Mouse (Mus musculus) layer of hippocampus, adult 2 months (tissue): ENCODE data around the gene C1qbp. TPM values are rescaled to one million over a fixed set of nuclear protein-coding genes. Genes with fewer than 3 reads are reported as not detected.

Source experiments
- DNase-seq, 2 experiments: peaks; one replicate each; pipeline ENCODE4 v3.0.0; 2022; ENCODE audit warnings: low spot score in 2 of 2
- H3K27ac ChIP-seq: fragments of 200-600 bp; 2 replicates; pipeline ENCODE4 v1.8.1; 2022
- H3K4me3 ChIP-seq: fragments of 200-600 bp; 2 replicates; pipeline ENCODE4 v1.8.1; 2022; ENCODE audit warnings: mild to moderate bottlenecking
- CTCF ChIP-seq: fragments of 200-600 bp; conservative IDR thresholded peaks from 2 replicates; pipeline ENCODE4 v1.8.1; 2022; ENCODE audit warnings: antibody characterized with exemption, mild to moderate bottlenecking, moderate library complexity
- total RNA-seq, 2 experiments: library from RNA; stranded (reverse); gene quantifications; 2 replicates each; pipeline ENCODE4 v1.2.3; 2021

C1qbp gene
- total RNA-seq, 2 experiments from 2014 or later, result 97.1 to 99.5 TPM

DNA sequence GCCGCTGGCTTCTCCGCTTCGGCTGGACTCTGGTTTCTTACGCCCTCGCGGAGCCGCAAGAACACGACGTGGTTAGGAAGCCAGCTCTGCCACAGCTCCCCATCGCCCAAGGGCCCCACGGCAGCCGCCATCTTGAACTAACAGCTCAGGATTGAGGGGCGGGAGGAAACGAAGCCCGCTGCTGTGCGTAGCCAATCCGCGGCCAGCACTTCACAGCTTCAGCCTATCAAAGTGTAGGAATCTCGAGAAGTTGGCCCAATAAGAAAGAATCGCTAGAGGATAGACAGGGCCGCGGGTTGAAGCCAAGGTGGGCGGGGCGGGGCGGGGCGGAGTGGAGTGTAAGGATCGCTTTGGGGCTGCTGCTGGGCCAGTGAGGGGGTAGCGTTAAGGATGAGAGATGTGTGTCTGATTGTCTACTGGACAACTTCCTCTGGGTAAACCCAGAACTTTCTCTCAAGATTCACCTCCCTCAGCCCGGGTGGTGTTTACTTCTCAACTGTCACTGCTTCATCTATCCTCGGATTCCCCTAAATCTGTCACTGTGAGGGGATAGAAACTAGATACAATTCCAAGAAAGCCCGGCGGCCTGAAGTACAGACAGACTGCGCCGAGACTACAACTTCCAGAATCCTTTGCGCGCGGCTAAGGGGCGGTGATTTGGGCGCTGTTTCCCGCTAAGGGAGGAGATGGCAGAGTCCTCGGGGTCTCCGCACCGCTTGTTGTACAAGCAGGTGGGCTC is 12.8 kb downstream of the C1qbp start, which contains the start of the genes Nup88 and Rpain:
Gene Nup88 (minus strand): TSS at position 153 of the 739 bp plus-strand sequence.
Gene Rpain (plus strand): TSS at position 393 of the 739 bp plus-strand sequence.
- Histone ChIP-seq H3K27ac (peak within 1 kb of the TSS; percentile 98), H3K4me3 (peak within 1 kb of the TSS; percentile 91)
- peak; percentile 92 to 95 for DNase-seq
- TF ChIP-seq CTCF, result no peak

DNA sequence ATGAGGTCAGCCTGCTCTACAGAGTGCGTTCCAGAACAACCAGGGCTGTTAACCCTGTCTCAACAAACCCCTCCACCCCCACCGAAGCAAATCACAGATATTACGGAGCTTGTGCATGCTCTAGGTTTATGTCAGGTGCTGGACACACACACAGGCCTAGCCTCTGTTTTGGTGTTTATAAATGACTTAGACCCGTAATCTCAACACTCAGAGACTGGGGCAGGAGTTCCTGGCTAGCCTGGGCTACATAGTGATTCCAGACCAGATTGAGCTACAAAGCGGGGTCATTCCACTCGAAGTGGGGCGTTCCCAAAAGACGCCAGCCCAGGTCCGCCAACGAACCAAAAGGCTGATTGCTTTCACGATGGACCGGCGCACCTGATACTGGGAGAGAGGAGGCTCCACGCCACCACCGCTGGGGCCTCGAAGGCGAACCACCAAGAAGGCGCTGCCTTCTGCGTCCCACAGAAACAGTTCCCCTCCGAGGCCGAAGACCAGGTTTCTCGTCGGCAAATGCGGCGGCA is 13.5 kb downstream of the C1qbp start:
- peak overlapping the region; percentile 98 for H3K27ac ChIP-seq
- no peak for TF ChIP-seq CTCF
- peak in 1 of 2 experiments; percentile 27 for DNase-seq
- H3K4me3 ChIP-seq, result peak overlapping the region; percentile 91

DNA sequence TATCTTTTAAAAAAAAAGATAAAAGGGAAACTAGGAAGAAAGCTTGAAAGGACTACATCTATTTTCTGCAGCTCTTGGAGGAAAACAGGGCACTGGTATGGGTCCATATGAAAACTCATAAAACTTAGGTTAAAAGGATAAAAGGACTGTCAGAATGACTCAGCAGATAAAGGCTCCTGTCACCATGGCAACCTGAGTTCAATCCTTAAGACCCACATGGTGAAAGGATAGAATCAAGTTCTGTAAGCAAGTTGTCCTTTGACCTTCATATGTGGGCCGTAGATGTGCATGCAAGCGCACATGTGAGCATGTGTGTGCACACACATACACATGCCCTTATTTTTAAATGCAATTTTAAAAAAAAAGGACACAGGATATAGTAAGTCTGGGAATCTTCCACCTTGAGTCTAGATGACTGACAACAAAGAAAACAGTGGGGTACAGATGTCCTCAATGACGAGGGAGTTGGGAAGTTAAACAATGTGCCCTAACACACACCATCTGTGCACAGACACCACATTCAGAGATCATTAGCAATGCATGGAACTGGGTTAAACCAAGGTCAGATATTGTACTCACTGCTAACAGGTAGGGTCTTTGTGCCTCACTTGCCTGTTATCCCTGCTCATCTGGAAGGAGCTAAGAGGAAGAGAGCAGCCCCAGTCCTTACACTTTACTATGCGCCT is 18.5 kb downstream of the C1qbp start:
- TF ChIP-seq CTCF, result no peak
- H3K27ac ChIP-seq, result peak overlapping the region; percentile 40; the same call in 1 of the 2 replicates
- H3K4me3 ChIP-seq, result no peak overlapping the region
- DNase-seq, result no peak

DNA sequence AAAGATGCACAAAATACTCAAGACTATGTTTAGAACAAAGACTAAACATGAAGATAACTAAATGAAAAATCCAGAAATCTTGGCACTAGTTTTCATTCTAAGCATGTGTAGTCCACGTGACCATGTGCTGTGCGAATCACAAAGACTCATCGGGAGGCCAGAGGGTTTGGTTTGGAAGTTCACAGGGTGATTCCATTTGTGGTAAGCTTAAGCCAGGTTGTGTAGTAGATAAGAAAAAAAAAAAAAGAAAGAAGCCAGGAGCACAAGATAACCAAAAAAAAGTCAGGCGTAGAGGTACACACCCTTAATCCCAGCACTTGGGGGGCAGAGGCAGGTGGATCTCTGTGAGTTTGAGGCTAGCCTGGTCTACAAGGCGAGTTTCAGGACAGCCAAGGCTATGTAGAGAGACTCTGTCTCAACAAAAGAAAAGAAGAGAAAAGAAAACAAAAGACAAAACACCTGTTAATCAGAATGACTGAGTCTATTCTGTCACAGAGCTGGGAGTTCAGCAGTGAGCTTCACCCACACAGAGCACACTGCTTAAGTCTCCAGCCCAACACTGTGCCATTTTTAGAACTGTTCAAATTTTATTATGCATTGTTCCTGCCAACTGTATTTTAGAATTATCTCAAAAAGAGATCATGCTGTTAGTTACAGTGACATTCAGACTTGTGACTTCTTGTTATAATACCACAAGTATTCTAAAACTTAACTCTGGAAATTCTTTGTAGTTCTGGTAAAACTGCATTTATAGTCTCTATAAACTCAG is 21.9 kb downstream of the C1qbp start:
- Histone ChIP-seq H3K4me3 (no peak overlapping the region), H3K27ac (peak overlapping the region; percentile 54; the same call in 1 of the 2 replicates)
- no peak for DNase-seq
- no peak for TF ChIP-seq CTCF

DNA sequence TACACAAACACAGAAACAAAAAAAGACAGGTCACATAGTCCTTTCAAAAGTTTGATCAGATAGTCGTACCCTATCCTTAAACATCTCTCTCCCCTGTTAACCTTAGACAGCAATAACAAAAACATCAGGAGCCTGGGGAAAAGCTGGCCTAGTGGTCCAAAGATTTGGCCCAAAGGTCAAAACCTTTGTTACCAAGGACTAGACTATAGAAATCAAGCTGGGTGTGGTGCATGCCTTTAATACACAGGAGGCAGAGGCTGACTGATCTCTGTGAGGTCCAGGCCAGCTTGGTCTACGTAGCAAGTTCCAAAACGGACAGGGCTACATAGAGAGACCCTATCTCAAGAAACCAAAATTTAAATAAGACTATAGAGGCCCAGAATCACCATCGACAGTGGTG is 28.1 kb downstream of the C1qbp start:
- Histone ChIP-seq H3K4me3 (no peak overlapping the region), H3K27ac (no peak overlapping the region)
- TF ChIP-seq CTCF, result no peak
- DNase-seq, result no peak

DNA sequence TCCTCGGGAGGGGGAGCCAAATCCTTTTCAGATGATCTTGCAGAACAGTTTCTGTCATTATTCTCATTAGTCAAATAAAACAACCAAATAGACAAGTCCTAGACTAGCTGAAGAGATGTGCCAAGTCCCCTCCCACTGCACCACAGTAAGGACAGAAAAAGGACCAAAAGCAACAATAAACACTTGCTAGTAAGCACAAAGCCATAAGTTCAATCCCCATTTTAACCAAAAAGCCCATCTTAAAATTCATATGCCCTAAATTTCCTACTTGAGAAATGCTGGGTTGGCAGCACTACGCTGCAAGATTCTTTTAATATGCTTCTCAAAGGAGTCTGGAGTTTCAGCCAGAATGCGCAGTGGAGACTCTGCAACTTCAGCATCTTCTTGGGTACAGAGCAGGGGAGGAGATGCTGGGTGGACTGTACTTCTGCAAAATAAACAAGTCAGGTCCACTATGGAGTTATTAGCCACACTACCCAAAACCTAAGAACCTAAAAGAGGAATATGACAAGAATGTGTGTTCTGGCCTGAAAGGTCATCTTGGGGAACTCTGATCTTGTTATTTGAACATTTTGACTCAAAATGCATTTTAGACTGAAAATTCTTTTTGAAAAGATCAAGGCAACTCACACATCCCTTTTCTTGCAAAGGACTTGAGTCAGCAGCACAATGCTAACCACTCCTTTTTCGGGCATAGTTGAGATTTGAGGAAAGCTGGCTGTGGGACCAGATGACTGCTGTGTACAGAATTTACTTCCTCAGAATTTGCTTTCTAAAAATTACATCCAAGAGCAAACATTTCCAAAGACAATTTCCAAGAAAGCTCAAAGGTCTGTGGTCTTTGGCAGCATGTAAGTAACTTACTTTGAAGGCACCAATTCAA is 37.6 kb downstream of the C1qbp start:
- TF ChIP-seq CTCF, result no peak
- no peak for DNase-seq
- Histone ChIP-seq H3K4me3 (no peak overlapping the region), H3K27ac (peak overlapping the region; percentile 28)

DNA sequence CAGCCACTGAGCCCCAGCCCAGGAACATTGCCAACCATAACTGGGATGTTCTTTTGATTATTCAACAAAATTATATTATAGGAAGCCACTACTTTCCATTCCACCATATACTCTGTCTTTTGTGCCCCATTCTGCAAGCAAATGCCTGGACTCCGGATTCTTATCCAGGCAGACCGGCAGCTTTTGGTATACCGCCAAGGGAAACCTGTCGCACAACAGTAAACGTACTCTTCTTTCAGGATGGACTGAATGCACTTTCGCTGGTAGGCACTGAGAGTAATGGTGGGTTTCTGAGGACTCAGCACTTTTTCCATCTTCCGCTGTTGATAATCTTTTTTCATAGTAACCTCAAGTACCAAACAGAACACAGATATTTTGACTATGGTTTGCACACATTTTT is 39.2 kb downstream of the C1qbp start:
- no peak overlapping the region for H3K27ac ChIP-seq
- no peak overlapping the region for H3K4me3 ChIP-seq
- TF ChIP-seq CTCF, result no peak
- DNase-seq, result no peak

DNA sequence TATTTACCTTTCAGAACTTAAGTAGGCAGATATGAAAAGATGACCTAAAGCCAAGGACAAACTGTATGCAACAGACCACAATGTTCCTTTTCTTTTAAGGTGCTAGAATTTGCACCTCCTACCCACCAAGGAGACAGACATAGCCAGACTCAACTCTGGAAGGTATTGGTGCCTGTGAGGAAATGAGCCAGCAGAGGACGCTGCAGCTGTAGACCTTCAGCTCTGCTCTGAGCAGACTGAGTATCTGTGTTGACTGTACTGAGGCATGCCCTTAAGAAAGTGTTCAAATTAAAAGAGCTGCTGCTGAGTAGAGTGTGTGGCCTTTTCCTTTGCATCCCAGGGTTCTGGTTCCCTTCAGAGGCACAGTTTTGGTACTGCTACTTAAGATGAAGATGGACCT is 40.2 kb downstream of the C1qbp start:
- DNase-seq, result no peak
- H3K27ac ChIP-seq, result no peak overlapping the region
- peak; percentile 46 for TF ChIP-seq CTCF
- H3K4me3 ChIP-seq, result no peak overlapping the region

DNA sequence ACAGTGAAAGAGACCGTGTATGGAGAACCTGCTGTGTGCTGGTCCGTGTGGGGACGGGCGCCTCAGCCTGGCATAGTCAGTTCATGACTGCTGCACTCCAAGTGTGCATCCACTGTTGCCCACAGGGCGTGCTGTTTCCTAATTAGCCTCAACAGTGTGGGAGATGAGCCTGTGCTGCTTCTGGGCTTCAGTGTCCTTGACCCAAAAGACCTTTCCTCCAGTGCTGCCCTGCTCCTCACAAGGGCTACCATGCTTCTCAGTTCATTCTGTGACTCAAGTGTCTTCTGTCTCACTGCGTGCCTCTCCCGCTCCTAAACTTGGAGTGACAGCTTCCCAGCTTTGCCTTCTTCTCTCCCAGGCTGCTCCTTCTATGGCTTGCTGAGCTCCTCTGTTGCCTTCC is 47.5 kb downstream of the C1qbp start:
- DNase-seq, result no peak
- Histone ChIP-seq H3K27ac (no peak overlapping the region), H3K4me3 (no peak overlapping the region)
- peak; percentile 45 for TF ChIP-seq CTCF

DNA sequence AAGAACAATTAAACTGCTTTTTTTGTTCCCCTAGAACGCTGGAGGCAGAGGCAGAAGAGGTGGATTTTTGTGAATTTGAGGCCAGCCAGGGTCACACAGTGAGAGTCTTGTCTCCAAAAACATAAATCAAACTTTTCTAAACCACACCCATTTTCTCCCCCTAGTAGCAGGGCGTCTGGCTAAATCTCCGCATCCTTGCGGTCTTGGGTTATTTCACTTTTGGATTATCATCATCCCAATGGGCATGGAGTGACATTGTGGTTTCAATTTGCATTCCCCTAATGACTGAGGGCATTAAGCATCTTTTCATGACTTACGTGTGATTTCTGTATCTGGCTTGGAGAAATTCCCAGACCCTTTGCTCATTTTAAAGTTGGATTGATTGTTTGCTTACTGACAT is 51.4 kb downstream of the C1qbp start:
- H3K27ac ChIP-seq, result no peak overlapping the region
- TF ChIP-seq CTCF, result no peak
- no peak for DNase-seq
- H3K4me3 ChIP-seq, result no peak overlapping the region

Other genes with a start within 250 kb of the C1qbp start
- 10 to 100 TPM; 23.8 TPM for gene Zfp3, start 218.8 kb downstream of the C1qbp start, total RNA-seq
- gene Scimp, start 170.4 kb downstream of the C1qbp start, total RNA-seq, result not detected
- gene Rabep1, start 138.2 kb downstream of the C1qbp start, total RNA-seq, result 100 to 1,000 TPM; 122 to 124 TPM
- 10 to 100 TPM; 53.3 to 57.7 TPM for gene Nup88, start 13.1 kb downstream of the C1qbp start, total RNA-seq
- gene Rpain, start 12.8 kb downstream of the C1qbp start, total RNA-seq, result 10 to 100 TPM; 35.3 to 36.1 TPM
- 10 to 100 TPM; 66.7 to 78.8 TPM for gene Dhx33, start 21.4 kb upstream of the C1qbp start, total RNA-seq
- 10 to 100 TPM; 13.7 to 15.5 TPM for gene Mis12, start 36.6 kb upstream of the C1qbp start, total RNA-seq
- 10 to 100 TPM; 22.6 to 25.5 TPM for gene Derl2, start 36.8 kb upstream of the C1qbp start, total RNA-seq
- 100 to 1,000 TPM; 188 to 197 TPM for gene 6330403K07Rik, start 50.5 kb upstream of the C1qbp start, total RNA-seq
- under 1 TPM; 0.61 to 0.87 TPM for gene Nlrp1a, start 161.7 kb upstream of the C1qbp start, total RNA-seq
- gene Nlrp1b, start 247.7 kb upstream of the C1qbp start, total RNA-seq, result under 1 TPM; 0.26 to 0.34 TPM